Mouse (Mus musculus) cerebellum, postnatal 36 days (tissue): ENCODE measurements around the gene Xrcc2.
"Not testable (repeated sequence)": the region's sequence is repeated elsewhere in the genome, so short reads cannot be mapped to it uniquely, and the experiment has no call there.

Source experiments
- DNase-seq, 2 experiments: peaks; one replicate each; pipeline ENCODE4 v3.0.0; 2021 to 2022; ENCODE audit warnings: mixed read lengths in 2 of 2

The Xrcc2 gene

DNA sequence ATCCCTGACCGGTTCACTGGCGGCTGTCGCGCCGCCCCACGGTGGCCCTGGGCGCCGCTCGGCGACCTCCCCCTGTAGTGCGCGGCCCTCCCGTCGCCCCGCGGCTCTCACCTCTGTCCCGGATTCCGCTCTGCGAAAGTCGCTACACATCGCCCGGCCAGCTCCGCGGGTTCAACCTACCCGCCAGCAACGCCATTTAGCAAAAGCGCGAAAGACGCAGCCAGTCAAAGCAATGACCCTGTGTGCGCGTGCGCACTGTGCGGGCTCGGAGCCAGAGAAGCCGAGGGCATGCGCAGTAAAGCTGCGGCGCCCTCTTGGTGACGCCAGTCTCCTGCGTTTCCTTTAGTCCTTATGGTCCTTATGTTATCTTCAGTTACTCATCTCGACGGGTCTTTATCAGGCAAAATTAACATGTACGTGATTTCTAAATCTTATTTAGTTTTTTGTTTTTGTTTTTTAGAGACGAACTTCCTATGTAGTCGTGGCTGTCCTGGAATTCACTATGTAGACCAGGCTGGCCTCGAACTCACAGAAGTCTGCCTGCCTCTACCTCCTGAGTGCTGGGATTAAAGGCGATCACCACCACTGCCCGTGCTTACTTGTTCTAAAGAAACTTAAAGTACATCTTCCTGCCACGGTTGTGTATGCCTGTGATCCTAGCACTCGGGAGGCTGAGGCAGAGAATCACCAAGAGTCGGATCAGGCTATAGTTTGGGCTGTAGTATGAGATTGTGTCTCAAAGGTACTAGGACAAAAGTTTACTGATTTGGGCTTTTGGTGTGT is at the start of gene Xrcc2:
TSS of gene Xrcc2 (minus strand) at position 259 of the 783 bp plus-strand sequence.
- peak; percentile 98 to 99 for DNase-seq

DNA sequence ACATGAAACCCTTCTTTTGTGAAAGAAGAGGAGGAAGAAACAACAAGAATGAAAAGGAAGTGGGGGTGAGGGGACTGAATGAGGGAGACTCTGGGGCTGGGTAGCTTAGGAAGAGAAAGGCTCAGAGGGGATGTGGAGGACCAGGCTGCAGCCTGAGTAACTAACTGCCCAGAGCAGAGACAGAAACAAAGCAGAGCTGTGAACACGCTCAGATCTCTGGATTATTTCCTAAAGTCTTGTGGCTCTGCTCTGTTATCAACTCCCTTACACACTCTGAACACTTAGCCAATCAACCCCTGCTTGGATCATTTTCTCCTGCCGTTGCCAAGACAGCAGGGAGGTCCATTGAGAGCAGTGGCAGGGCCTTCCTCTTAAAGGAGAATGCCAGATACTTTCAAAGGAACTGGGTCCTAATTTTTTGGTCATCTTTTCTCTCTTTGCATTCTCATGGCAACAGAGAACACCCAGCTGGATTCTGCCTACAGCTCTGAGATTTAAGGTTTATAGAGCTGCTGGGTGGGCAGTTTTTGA is 48.7 kb upstream of the Xrcc2 start:
- DNase-seq, result no peak

DNA sequence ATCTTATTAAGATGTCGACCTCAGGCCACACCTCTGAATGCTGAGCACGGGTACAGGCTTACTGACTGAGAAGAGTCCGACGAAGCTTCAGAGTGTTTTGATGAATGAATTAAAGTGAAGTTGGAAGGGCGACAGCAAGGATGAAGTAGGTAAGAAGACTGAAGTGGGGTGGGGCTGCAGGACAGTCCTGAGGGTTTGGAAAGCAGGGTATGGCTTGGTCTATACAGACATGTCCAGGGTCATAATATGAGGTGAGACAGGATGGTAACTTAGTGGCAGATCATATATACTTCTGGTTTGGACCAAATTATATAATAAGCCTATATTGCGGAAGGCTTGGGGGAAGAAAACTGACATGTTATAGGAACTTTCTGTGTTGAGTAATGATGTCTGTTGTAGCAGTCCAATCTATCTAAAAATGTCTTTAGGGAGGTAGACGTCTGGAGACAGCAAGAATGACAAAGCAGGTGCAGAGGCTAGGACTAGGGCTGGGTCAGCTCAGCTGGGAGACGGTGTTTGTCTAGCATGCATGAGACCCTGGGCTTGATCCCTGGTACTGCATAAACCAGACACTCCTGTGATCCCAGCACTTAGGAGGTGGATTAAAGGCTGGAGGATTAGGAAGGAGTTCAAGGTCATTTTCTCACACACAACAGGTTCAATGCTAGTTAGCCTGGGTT is 48.1 kb upstream of the Xrcc2 start:
- DNase-seq, result no peak

DNA sequence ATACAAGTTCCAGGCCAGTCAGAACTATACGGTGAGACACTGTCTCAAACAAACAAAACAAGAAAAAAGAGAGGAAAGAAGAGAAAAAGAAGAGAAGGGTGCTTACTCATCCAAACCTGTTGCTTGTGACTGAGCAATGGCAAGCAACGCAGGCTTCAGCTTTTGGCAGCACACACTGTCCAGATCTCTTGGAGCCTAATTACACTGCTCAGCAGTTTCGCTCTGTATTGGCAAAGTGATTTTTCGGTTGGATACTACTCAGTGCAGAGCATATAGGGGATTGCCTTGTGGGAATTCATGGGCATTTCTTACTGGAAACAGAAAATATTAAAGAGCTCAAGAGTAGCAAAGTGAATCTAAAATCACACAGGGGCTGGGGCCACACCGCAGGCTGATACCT is 47.2 kb upstream of the Xrcc2 start:
- peak in 1 of 2 experiments; percentile 29 for DNase-seq

DNA sequence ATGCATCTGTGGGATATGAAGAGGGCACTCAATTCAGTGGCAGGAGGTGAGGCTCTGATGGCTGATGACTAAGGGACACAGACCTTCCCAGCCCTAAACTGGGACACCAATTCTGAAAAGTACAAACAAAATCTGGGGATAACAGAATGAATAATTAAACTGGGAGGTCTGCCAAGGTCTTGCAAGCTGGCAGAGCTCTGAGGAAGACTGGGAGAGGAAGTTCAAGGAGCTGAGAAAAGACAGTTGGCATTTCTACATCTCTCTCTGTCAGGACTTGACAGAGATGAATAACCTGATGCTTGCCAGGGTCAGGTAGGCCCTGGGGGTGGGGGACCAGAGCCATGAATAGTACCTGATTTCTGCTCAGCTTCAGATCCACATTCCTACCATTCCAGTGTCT is 45.9 kb upstream of the Xrcc2 start:
- DNase-seq, result no peak

DNA sequence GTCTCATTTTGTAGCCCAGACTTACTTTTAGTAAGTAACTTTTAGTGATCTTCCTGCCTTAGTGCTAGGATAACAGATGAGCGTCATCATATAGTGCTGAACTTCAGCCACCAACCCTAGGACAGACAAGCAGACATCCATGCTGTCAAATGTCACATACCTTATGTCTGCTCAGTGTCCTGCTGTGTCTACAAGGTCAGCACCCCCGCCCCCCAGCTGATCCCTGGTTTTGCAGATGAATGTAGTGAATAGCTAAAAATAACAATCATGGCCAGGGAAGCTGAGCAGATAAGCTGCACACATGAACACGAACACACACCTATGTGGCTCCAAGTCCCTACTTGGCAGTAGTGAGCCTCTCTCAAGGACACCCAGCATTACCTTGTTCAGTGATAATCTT is 43.0 kb upstream of the Xrcc2 start:
- DNase-seq, result no peak

DNA sequence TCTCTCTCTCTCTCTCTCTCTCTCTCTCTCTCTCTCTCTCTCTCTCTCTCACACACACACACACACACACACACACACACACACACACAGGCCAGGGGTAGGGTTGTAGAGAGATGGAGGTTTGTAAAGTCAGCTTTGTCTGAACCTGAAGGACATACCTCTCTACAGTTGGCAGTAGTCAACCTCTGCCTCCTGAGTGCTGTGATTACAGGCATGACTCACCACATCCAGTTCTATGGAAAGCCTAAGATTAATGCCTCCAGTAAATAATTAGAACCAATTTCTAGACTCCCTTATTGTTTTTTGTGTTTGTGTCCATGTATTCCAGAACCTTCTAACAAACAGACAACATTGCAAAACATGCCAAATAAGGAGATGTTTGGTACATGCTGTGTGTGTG is 42.3 kb upstream of the Xrcc2 start:
- no peak for DNase-seq

DNA sequence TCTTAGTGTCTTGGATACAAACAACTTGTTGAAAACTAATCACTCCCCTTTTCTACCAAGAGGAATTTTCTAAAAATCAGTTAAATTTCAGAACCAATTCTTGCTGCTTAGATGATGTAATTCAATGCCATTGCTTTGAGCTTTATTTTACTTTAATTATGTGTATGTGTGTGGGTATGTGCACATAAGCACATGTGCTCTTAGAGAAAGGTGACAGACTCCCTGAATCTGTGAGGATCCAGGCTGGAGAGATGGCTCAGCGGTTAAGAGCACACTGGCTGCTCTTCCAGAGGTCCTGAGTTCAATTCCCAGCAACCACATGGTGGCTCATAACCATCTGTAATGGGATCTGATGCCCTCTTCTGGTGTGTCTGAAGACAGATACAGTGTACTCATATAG is 33.3 kb upstream of the Xrcc2 start:
- not testable (repeated sequence) for DNase-seq

DNA sequence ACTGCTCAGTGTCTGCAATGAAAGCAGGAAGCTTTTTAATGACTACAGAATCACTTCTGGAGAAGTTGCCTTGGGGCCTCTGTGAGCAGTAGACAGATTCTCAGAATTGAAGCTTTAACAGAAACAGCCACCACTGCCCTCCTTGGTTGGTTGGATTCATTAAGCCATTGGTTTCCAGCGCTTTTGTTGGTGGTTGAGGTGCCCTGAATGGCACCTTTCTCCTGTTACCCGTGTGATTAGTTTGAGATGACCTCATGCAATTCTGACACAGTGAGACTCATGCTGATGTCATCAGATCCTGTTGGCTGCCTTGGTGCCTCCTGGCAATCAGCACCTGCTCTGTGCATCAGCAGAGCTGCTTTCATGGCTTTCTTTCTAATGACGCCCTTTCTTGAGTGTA is 32.8 kb upstream of the Xrcc2 start:
- no peak for DNase-seq

DNA sequence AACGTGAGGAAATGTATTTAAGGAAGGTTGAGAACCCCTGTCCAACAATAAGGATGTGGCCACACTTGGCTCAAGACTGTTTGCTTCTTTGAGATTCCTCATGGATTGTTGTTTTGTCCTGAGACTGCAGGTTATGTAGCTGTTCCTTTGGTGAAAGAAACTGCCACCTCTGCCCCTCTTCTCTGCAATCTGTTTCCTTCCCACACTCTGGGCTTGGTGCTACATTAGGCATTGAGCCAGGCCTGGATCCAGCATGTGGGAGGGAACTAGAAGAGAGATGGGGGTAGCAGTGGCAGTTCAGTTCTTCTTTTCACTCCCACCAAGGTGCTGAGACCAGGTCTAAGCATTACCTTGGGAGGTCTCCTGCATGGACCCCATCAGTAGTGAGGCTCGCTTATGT is 30.2 kb upstream of the Xrcc2 start:
- DNase-seq, result no peak

DNA sequence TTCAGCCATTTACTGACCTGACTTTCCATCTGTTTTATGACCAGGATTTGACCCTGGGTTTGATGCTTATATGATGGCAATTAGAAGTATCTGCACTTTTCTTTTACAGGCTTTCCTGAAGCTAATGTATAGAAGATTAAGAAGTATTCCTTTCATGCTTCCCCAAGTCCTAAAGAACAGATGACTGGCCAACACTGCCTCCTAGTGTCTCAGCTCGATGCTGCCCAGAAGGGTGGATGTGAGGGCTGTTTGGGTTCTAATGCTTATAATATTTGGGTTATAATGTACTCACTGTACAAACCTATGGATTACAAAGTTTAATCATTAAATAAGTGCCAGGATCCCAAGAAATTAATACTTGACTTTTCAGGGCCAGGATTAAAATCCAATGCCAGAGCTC is 28.7 kb upstream of the Xrcc2 start:
- peak; percentile 62 for DNase-seq

DNA sequence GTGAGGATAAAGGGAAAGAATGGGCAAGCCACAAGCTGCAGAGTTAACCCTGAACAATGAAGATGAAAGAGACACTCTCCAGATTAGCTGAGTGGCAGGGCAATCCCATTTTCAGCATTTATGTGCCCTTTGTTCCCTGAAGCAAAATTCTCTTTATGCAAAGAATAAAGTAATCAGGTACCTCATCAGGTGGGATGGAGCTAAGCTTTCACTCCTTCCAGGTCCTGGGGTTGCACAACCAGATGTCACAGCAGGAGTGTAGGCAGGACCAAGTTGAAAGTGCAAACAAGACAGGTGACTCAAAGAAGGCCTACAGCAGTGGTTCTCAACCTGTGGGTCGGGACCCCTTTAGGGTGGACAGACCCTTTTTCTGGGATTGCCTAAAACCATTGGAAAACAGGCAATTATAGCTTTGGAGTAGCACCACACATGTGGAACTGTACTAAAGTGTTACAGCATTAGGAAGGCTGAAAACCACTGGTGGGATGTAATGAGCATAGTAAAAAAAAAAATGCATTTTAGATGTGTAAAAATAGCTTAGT is 18.6 kb upstream of the Xrcc2 start:
- no peak for DNase-seq

DNA sequence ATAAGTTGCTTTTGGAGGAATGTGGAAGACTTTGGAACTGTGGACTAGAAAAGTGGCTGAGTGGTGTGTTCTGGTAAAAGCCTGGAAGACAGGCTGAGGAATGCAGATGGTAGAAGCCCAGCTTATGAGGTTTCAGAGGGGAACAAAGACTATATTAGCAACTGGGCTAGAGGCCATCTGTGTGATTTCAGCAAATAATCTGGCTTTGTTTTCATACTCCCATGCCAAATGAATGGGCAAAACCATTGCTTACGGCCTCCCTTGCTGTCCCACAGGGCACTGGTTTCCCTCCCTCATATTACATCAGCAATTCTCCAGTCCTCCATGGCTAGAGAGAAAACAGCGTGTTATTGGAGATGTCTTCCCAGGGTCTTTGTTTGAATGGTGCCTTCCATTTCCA is 17.4 kb upstream of the Xrcc2 start:
- DNase-seq, result no peak

DNA sequence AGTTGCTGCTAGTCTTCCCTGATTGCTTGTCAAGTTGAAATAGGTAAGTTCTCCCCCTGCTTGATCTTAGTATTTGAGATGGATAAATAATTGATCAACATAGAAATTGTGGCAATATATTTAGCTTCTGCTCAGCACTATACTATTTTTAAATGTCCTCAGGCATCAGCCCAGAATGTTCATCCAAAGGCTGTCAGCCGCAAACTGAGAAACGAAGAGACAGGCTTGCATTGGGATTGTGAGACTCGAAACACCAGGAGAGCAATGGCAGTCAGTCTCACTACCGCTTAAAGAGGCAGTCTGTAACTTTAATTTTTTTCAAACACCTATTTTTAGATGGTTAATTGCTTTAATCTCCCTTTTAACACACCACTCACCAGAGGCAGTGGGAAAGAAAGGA is 13.8 kb upstream of the Xrcc2 start:
- DNase-seq, result no peak

DNA sequence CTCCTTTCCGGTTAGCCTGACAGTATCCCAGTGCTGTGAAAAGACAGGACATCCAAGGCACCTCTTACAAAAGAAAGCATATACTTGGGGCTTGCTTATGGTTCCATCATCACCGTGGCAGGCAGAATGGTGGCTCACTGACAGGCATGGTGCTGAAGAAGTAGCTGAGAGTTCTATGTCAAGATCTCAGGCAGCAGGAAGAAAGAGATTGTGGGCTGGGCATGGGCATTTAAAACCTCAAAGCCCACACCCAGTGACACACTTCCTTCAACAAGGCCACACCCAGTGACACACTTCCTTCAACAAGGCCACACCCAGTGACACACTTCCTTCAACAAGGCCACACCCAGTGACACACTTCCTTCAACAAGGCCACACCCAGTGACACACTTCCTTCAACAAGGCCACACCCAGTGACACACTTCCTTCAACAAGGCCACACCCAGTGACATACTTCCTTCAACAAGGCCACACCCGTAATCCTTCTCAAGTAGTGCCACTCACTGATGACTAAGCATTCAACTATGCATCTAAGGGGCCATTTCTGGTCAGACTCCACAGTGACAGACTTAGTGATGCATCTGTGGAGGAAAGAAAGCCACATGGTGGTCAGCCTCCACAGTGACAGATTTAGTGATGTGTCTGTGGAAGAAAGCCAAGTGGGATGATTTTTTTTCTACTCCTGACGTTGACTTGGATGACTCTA is 7.5 kb upstream of the Xrcc2 start:
- not testable (repeated sequence) for DNase-seq

DNA sequence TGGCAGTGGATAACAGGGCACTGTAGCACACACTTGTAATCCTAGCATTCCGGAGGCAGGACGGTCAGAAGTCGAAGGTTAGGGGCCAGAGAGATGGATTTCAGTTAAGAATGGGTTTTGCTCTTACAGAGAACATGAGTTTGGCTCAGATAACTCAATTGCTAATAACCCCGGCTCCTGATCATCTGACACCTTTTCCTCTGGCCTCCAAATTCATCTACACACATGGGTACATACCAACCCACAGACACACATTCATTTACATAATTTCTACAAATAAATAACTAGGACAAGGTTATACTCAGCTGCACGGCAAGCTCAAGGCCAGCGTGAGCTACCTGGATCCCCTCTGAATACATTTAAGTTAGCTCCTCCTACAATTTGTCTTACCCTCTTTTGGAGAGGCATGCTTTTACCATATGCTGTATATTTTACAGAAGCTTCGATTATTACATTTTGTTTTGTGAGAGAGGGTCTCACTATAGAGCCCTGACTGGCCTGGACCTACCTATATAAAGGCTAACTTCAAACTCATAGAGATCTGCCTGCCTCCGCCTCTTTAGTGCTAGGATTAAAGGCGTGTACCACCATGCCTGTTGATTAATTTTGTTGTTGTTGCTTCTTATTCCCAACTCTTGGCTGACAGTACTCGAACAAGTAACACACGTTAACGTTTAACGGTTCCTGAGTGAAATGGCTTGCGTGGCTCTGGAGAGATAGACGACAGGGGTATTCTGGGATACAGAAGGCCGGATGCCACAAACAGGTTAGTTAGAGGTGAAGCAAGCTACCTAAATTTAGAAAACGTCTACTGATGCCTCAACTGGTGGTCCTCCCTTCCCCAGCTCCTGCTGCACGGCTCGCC is 691 bp downstream of the Xrcc2 start:
- no peak for DNase-seq

DNA sequence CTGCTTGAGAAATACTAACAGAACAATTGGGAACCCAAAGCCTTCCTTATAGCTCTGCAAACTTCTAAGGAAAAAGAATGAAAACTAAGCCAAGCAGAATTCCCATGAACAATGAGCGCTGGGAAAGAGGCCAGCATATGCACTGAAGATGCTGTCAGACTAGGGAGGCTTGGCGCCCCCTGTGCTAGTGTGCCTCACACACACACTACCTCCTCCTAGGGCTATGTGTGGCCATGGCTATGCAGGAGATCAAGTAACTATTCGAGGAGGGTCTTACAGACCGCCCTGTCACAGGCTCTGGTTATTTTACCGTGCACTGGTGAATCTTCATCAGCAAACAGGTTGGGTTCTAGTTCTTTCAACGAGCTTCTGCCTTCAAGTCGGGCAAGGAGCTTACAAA is 7.7 kb downstream of the Xrcc2 start:
- DNase-seq, result no peak

DNA sequence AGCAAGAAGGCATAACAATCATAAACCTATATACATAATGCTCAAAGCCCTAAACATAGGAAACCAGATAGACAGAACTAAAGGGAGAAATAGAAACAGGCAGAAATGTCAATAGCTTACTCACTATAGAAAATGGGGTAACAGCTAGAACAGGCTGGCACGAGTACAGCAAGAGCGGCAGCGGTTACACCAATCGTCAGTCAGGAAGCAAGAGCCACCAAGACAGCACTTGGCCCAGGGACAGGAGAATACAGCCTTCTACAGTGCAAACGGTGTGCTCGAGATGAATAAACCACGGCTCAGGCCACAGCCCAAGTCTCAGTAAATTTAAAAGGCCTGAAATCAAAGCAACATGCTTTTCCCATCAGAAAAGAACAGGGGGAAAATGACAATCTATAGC is 9.4 kb downstream of the Xrcc2 start:
- DNase-seq, result peak in 1 of 2 experiments; percentile 9

DNA sequence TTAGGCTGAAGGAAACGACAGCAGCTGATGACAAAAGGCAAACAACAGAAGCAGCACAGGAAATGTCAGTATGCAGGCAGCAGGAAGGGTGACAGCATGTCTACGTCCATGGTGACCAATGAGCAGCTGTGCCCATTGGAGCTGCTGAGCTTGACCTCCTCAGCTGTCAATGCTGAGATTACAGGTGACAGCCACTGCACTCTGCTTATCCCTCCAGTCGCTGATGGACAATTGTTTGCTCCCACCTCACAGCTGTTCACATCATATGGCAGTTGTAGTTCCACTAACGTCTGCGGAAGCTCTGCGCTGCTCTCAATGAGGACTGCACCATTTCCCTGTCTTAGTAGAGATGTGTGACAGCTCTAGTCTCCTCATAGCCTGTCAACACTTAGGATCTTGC is 9.8 kb downstream of the Xrcc2 start:
- no peak for DNase-seq

DNA sequence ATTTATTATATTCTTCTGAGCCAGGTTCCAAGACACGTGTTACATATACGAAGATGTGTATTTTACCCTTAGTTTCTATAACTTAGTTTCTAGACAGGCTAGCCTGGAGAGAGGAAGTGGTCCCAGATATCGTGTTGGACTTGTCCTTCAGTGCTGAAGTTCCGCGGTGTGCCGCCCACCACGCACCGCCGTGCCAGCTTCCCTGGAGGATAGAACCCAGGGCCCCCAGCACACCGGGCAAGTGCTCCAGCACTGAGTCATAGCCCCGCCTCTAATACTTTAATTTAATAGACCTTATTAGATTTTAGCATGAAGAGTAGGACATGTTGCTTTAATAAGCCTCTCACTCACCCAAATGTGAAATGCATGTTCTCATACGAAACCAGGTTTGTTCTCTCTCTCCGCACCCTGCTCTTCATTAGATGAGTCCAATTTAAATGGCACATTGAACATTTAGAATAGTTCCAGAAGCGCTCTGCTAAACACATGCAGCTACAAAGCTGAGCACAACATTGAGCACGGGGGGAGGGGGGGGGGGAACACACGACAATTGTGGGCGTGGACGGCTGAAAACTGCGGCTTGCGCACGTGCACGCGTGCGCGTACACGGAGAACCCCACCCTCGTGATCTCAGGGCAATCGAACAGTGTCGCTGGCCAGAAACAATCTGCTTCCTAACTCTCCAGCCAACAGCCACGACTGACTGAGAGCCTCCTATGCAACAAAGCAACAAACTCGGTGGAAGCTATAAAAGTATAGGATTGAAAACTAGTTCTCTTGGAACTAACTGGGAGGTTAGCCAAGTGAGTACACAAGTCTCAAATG is 33.7 kb downstream of the Xrcc2 start:
- DNase-seq, result no peak

DNA sequence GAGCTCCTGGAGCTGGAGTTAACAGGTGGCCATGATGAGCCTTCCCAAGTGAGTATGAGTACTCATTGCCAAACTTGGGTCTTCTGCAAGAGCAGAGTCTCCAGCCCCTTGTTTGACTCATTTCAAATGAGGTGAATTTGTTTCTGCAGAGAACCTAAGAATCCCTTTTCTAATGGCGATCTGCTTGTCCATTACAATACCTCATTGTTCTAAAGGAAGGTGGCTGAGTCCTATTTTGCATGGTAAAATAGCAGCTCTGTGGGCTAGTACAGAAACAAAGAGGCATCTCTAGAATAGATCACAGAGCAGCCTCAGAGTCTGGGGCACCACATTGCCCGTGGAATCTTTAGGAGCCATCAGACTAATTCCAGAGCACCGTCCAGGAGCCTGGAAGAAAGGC is 34.6 kb downstream of the Xrcc2 start:
- DNase-seq, result no peak
